Mouse (Mus musculus) kidney, embryonic 14.5 days (tissue): ENCODE measurements around the gene Gnai3. TPM values are rescaled to one million over a fixed set of nuclear protein-coding genes. Genes with fewer than 3 reads are reported as not detected.

Experiments
- ATAC-seq: fragments of 200-750 bp; cut with Nextera tagmentation; 2 replicates; pipeline ENCODE4 v1.8.0; 2017; ENCODE audit warnings: moderate number of reproducible peaks, mild to moderate bottlenecking, moderate TSS enrichment, moderate library complexity; ENCODE audit not compliant: low FRiP score, low TSS enrichment
- H3K27ac ChIP-seq: fragments of 300-500 bp; sonication (generic); 2 replicates; pipeline ENCODE4 v1.5.1; 2014; ENCODE audit warnings: low read depth, mild to moderate bottlenecking, low read length, moderate library complexity, mixed read lengths
- H3K27me3 ChIP-seq: fragments of 300-500 bp; sonication (generic); 2 replicates; pipeline ENCODE4 v1.6.1; 2014; ENCODE audit warnings: mild to moderate bottlenecking, low read length; ENCODE audit not compliant: control insufficient read depth, insufficient read depth
- H3K36me3 ChIP-seq: fragments of 300-500 bp; sonication (generic); 2 replicates; pipeline ENCODE4 v1.6.1; 2014; ENCODE audit warnings: low read length, mixed read lengths; ENCODE audit not compliant: control insufficient read depth, insufficient read depth
- H3K4me1 ChIP-seq: fragments of 300-500 bp; sonication (generic); 2 replicates; pipeline ENCODE4 v1.6.1; 2014; ENCODE audit warnings: low read length, mixed read lengths; ENCODE audit not compliant: control insufficient read depth, insufficient read depth
- H3K4me2 ChIP-seq: fragments of 300-500 bp; sonication (generic); replicated peaks from 2 replicates; pipeline ENCODE4 v1.6.1; 2014; ENCODE audit warnings: low read depth, mild to moderate bottlenecking, low read length
- H3K4me3 ChIP-seq: fragments of 300-500 bp; sonication (generic); 2 replicates; pipeline ENCODE4 v1.5.1; 2014; ENCODE audit warnings: mild to moderate bottlenecking, low read length
- H3K9ac ChIP-seq: fragments of 300-500 bp; sonication (generic); 2 replicates; pipeline ENCODE4 v1.6.1; 2014; ENCODE audit warnings: low read depth, mild to moderate bottlenecking, low read length, moderate library complexity
- H3K9me3 ChIP-seq: fragments of 300-500 bp; sonication (generic); 2 replicates; pipeline ENCODE4 v1.6.1; 2016; ENCODE audit warnings: low read length; ENCODE audit not compliant: control insufficient read depth
- WGBS: fragments of 180-500 bp; shearing (Covaris S2); extraction: QIAGEN DNeasy Blood & Tissue Kit; methylation state at CpG from one replicate; pipeline ENCODE4 v1.1.7; 2014; 5-methylcytosine and 5-hydroxymethylcytosine counted together
- polyA plus RNA-seq: library from polyadenylated mRNA; unstranded; fragments of >200 nt; fragmentation: Nextera tagmentation; extraction: Ambion mirVana; gene quantifications from 2 replicates; pipeline ENCODE4 v1.2.1, GENCODE M21; 2014

Gene Gnai3
- polyA plus RNA-seq, 1 experiment from 2014 or later, result 181 TPM

DNA sequence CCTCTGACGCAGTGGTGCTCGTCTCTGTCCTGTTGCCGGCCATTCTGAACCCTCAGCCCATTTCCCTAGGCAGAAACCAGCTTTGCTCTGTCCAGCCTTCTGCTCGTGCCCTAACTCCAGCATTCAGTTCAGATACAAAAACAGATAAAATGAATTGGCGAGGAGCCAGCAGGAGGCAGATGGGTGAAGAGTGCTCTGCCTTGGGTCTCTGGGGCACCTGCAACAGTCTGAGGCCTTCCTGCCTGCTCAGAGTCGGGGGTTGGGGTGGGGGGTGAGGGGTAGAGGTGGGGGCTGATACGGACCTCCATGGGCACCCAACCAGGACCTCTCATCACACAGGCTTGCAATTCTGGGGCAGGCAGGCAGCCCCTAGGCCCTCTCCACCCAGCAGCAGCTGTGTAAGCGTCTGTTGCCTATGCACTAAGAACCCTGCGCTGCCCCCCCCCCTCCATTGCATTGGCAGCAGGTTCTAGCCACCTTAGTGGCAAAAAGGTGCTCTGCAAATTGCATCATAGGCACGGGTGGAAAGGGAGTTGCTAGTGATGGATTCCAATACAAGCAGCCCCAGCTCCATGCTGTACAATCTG is 72.9 kb downstream of the Gnai3 start:
- Histone ChIP-seq H3K27ac (no peak overlapping the region), H3K27me3 (no peaks in the 10 kb centered on the region), H3K4me2 (no peak overlapping the region), H3K9ac (no peak overlapping the region), H3K4me1 (no peaks in the 10 kb centered on the region), H3K9me3 (no peaks in the 10 kb centered on the region), H3K4me3 (no peak overlapping the region), H3K36me3 (peaks cover 43% of the 10 kb centered on the region)
- ATAC-seq, result no peak
- WGBS, result 74% methylated on average over 10 of the region's 10 CpGs

DNA sequence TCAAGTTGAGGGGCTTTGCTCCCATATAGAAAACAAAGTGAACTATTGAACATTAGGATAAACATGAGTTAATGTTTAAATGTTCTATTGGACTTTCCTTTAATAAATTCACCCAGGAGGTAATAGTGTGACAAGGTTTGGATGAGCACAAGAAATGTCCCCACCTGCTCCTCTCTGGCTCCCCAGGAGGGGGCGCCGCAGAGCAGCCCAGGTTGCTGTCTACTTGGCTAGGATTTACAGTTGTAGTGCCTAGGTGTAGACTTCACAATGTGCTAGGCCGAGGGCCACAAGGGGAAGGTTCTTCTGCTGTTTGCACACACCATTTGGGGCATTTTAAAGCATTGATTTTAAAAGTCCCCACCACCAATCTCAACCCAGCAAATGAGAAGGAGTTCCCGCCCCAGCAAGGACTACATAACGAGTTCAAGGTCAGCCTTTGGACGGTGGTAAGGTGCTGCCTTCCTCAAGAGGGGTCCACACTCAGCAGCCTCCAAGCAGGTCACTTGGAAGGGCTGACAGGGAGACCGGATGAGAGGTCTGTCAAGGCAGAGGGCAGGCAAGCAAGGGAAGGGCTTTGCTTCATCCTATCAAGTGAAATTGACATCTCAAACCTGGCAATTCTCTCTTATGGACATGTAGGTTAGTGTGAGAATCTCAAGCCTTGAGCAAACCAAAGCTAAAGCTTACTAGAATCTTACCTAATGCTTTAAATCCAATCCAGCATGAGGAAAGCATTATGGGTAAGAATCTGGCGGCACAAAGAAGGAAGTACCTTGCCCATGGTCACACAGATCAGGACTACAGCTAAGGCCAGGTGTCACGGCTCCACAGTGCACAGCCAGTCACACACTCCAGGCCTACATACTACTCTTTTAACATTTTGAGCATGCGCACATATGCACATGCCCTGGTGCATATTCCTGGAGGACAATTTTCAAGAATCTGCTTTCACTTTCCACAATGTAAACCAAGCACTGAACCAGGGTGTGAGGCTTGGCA is 75.4 kb downstream of the Gnai3 start:
- ATAC-seq, result no peak
- 67% methylated on average over 10 of the region's 10 CpGs for WGBS
- H3K9me3 ChIP-seq, result no peaks in the 10 kb centered on the region

DNA sequence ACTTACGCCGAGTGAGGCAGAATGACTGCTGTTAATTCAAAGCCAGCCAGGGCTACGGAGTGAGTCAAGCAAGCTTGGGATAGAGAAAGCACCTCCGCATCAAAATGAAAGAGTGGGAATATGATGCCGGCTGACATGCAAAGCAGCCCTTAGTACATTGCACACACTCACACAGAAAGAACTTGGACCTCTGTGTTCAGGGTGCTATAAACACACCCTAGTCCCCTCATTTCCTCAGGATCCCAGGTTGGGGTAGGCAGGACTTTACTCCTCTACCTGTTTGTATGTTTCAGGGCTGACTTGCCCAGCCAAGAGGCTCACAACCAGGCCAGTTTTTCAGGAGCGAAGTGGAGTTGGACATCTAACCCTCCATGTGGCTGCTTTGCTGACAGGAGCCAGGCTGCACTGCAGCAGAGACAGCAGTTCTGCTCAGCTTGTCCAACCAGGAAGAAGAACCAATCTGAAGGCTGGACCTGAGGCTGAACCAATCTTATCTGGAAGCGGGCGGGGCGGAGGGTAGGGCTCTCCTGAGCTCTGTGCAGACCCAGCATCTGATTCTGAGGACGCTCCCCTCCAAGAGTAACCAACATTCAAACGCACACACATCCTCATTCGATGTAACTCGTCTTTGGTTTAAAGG is 76.6 kb downstream of the Gnai3 start:
- WGBS, result 60% methylated on average over 13 of the region's 13 CpGs
- H3K9ac ChIP-seq, result no peak overlapping the region
- no peak overlapping the region for H3K4me3 ChIP-seq
- H3K27ac ChIP-seq, result no peak overlapping the region
- no peak for ATAC-seq
- H3K27me3 ChIP-seq, result no peaks in the 10 kb centered on the region; the same call in 1 of the 2 replicates
- H3K4me1 ChIP-seq, result no peaks in the 10 kb centered on the region
- no peak overlapping the region for H3K4me2 ChIP-seq
- H3K9me3 ChIP-seq, result no peaks in the 10 kb centered on the region
- H3K36me3 ChIP-seq, result peaks cover 7% of the 10 kb centered on the region

More for the DNA sequence above, 75.4 kb downstream of the Gnai3 start:
- no peaks in the 10 kb centered on the region for H3K27me3 ChIP-seq
- peaks cover 20% of the 10 kb centered on the region for H3K36me3 ChIP-seq
- H3K4me3 ChIP-seq, result no peak overlapping the region
- no peak overlapping the region for H3K4me2 ChIP-seq
- no peaks in the 10 kb centered on the region for H3K4me1 ChIP-seq
- no peak overlapping the region for H3K9ac ChIP-seq
- H3K27ac ChIP-seq, result no peak overlapping the region

DNA sequence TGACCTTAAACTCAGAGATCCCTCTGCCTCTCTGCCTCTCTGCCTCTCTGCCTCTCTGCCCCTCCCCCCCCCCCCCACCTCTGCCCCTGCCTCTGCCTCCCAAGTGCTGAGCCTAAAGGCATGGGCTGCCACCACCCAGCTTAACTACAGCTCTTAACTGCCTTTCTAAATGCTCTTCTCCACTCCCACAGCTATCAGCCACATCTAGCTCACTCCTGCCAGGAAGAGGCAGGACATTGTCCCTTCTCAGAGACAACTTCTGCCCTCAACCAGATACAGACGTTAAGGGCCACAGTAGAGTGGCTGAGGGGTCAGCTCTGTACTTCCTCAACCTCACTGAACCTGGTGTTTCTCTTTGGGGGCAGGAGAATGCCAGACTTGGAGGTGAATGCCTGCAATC is 77.1 kb downstream of the Gnai3 start:
- no peak for ATAC-seq
- Histone ChIP-seq H3K4me3 (no peak overlapping the region), H3K27ac (no peak overlapping the region), H3K36me3 (peaks cover 3% of the 10 kb centered on the region; the same call in 1 of the 2 replicates), H3K9me3 (no peaks in the 10 kb centered on the region), H3K9ac (no peak overlapping the region), H3K27me3 (no peaks in the 10 kb centered on the region; the same call in 1 of the 2 replicates), H3K4me1 (no peaks in the 10 kb centered on the region), H3K4me2 (no peak overlapping the region)
- 3% methylated on average over 1 of the region's 1 CpGs for WGBS

DNA sequence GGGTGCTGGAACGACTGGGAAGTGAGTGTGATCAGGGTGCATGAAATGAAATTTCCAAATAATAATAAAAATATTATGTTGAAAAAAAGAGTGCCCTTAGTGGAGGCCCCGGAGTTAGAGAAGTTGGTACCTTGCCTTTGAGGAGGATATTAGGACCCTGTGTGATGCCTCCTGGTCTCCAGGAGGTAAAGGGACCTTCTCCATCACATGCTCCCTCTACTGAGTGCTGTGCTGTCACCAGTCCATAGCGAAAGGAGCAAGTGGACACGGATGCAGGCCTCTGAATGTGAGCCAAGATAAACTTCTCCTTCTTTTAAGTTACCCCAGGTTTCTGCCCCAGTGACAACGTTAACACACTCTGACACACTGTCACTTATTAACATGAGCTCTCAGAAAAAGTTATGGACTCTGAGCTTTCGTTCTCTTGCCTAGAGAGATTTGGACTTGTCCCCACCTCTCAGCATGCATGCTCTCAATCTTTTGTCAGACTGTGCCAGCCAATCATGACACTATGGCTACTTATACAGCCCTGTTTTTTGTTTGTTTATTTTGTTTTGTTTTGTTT is 78.5 kb downstream of the Gnai3 start:
- Histone ChIP-seq H3K27me3 (no peaks in the 10 kb centered on the region; the same call in 1 of the 2 replicates), H3K9me3 (no peaks in the 10 kb centered on the region), H3K4me1 (no peaks in the 10 kb centered on the region), H3K36me3 (no peaks in the 10 kb centered on the region), H3K4me2 (no peak overlapping the region), H3K4me3 (no peak overlapping the region), H3K9ac (no peak overlapping the region), H3K27ac (no peak overlapping the region)
- ATAC-seq, result 0 out of 2 replicates have a peak, but pooled peaks have one; percentile 33
- WGBS, result 46% methylated on average over 6 of the region's 6 CpGs

DNA sequence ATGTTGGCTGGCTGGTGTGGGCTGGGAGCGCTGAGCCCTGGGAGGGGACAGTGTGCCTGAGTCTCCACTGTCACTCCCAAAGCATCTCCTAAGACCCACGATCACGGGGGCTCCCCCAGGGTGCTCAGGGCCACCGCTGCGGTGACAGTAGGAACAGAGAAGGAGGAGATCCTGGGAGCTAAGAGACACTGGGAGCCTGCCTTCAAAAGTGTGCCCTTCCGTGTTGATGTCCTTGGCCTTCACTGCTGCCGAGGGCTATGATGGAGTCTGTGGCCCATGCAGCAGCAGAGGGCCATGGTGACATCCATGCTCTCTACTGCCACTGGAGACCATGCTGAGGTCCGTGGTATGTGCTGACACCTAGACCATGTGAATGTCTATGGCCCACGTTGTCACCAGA is 80.4 kb downstream of the Gnai3 start:
- Histone ChIP-seq H3K9ac (no peak overlapping the region), H3K9me3 (no peaks in the 10 kb centered on the region), H3K27ac (no peak overlapping the region), H3K4me3 (no peak overlapping the region), H3K4me2 (no peak overlapping the region), H3K27me3 (no peaks in the 10 kb centered on the region; the same call in 1 of the 2 replicates), H3K36me3 (no peaks in the 10 kb centered on the region), H3K4me1 (no peaks in the 10 kb centered on the region)
- ATAC-seq, result no peak
- WGBS, result 86% methylated on average over 9 of the region's 9 CpGs

DNA sequence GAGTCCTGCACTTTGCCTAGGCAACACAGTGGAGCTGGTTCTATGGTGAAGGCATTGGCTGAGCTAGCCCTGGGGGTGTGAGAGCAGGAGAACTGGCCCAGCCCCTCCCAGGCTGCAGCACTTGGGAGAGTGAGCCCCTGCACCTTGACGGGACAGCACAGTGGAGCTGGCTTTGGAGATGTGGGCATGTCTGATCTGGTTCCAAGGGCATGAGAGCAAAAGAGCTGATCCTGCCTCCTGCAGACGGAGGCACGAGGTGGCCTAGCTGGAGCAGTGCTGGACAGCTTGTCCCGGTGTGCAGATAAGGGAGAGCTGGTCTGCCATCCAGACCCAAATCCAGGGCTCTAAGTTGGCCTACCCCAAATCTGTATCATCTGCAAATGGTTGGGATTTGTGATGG is 81.3 kb downstream of the Gnai3 start:
- Histone ChIP-seq H3K9ac (no peak overlapping the region), H3K27me3 (no peaks in the 10 kb centered on the region; the same call in 1 of the 2 replicates), H3K9me3 (no peaks in the 10 kb centered on the region), H3K4me1 (no peaks in the 10 kb centered on the region), H3K4me3 (no peak overlapping the region), H3K36me3 (no peaks in the 10 kb centered on the region), H3K4me2 (no peak overlapping the region), H3K27ac (no peak overlapping the region)
- no peak; the same call in 1 of the 2 replicates for ATAC-seq
- WGBS, result 75% methylated on average over 4 of the region's 4 CpGs

DNA sequence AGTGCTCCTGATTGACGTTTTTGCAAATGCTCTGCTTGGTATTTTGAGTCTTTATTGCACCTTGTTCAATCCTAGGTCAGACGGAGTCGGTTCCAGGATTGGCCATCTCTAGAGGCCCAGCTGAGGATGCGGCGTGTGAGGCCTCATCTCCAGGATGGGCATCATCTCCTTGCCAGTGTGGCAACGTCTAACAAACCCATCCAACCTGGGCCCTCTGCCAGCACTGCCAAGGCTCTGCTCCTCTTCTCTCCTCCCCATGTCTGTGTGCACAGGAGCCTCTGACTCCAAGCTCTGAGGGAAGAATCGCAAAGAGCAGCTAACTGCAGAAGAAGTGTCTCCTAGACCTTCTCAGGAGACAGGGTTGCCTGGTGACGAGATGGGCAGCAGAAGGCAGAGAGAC is 83.3 kb downstream of the Gnai3 start:
- Histone ChIP-seq H3K27ac (no peak overlapping the region), H3K9me3 (no peaks in the 10 kb centered on the region), H3K27me3 (no peaks in the 10 kb centered on the region; the same call in 1 of the 2 replicates), H3K4me2 (no peak overlapping the region), H3K9ac (no peak overlapping the region), H3K4me1 (no peaks in the 10 kb centered on the region), H3K36me3 (no peaks in the 10 kb centered on the region), H3K4me3 (no peak overlapping the region)
- 78% methylated on average over 8 of the region's 8 CpGs for WGBS
- no peak for ATAC-seq
